11 mouse cellular contexts compared by ENCODE assay signal in genomic region chr3:131812968-131813367, GRCm38 (mm10).
DNase-seq lines count a peak whose midpoint lies in the region; ATAC-seq and TF ChIP-seq lines count a peak whose summit lies in the region.
"Had no signal": no experiment of that assay in that cellular context is flagged by ENCODE, and none has a peak within 500 bp of the region (broad histone marks: within the 10 kb centered on the region; RNA-seq: fewer than 3 reads in every experiment).

No protein-coding gene starts in this region.

- no peaks in the 10 kb centered on the region for H3K4me1 ChIP-seq in embryonic facial prominence, embryonic 11.5 days (ENCODE audit: control insufficient read depth, insufficient read depth, low read length)
- no peaks in the 10 kb centered on the region for H3K4me1 ChIP-seq in embryonic facial prominence, embryonic 10.5 days
- H3K4me1 ChIP-seq in ES-E14 (ENCODE audit: control insufficient read depth in 2 of 2, insufficient read depth in 2 of 2, low read length in 2 of 2, poor library complexity in 1 of 2) = no peaks in the 10 kb centered on the region
- H3K4me1 ChIP-seq in limb, embryonic 10.5 days = peaks cover 3% of the 10 kb centered on the region
- H3K4me1 ChIP-seq: embryonic facial prominence, embryonic 15.5 days; stomach, embryonic 15.5 days had no signal

- no peak overlapping the region for H3K27ac ChIP-seq in embryonic facial prominence, embryonic 11.5 days (replicated peaks; ENCODE audit: low read depth, low read length)
- H3K27ac ChIP-seq in embryonic facial prominence, embryonic 10.5 days (replicated peaks) = no peak overlapping the region
- H3K27ac ChIP-seq in ES-E14 (ENCODE audit: insufficient read depth, low read depth, low read length, poor library complexity, severe bottlenecking) = no peak overlapping the region
- H3K27ac ChIP-seq in limb, embryonic 10.5 days = no peak overlapping the region
- H3K27ac ChIP-seq: embryonic facial prominence, embryonic 15.5 days; macrophage; stomach, embryonic 15.5 days had no signal

- no peak overlapping the region for H3K4me2 ChIP-seq in embryonic facial prominence, embryonic 11.5 days (ENCODE audit: low read depth, low read length)
- H3K4me2 ChIP-seq: embryonic facial prominence, embryonic 15.5 days; stomach, embryonic 15.5 days had no signal

- H3K36me3 ChIP-seq in embryonic facial prominence, embryonic 11.5 days (replicated peaks; ENCODE audit: control insufficient read depth, insufficient read depth, low read depth, low read length) = no peaks in the 10 kb centered on the region
- no peaks in the 10 kb centered on the region for H3K36me3 ChIP-seq in embryonic facial prominence, embryonic 10.5 days (replicated peaks)
- no peaks in the 10 kb centered on the region for H3K36me3 ChIP-seq in ES-E14 (ENCODE audit: control insufficient read depth, insufficient read depth, low read length, poor library complexity, severe bottlenecking)
- H3K36me3 ChIP-seq in limb, embryonic 10.5 days = no peaks in the 10 kb centered on the region
- H3K36me3 ChIP-seq: embryonic facial prominence, embryonic 15.5 days; stomach, embryonic 15.5 days had no signal

- H3K9me3 ChIP-seq in embryonic facial prominence, embryonic 11.5 days (replicated peaks; ENCODE audit: control insufficient read depth, low read length) = no peaks in the 10 kb centered on the region
- no peaks in the 10 kb centered on the region for H3K9me3 ChIP-seq in embryonic facial prominence, embryonic 10.5 days
- H3K9me3 ChIP-seq in ES-E14 (ENCODE audit: control insufficient read depth, insufficient read depth, low read depth, low read length) = no peaks in the 10 kb centered on the region
- no peaks in the 10 kb centered on the region for H3K9me3 ChIP-seq in limb, embryonic 10.5 days (replicated peaks)
- H3K9me3 ChIP-seq: embryonic facial prominence, embryonic 15.5 days; stomach, embryonic 15.5 days had no signal

- no peak overlapping the region for H3K9ac ChIP-seq in embryonic facial prominence, embryonic 11.5 days (replicated peaks; ENCODE audit: low read length)
- H3K9ac ChIP-seq in ES-E14 (ENCODE audit: insufficient read depth, low read depth, low read length, poor library complexity, severe bottlenecking) = no peak overlapping the region
- H3K9ac ChIP-seq: embryonic facial prominence, embryonic 15.5 days; stomach, embryonic 15.5 days had no signal

- no peaks in the 10 kb centered on the region for H3K27me3 ChIP-seq in embryonic facial prominence, embryonic 11.5 days (ENCODE audit: control insufficient read depth, insufficient read depth, low read length)
- H3K27me3 ChIP-seq in embryonic facial prominence, embryonic 10.5 days (replicated peaks; ENCODE audit: low read depth, poor library complexity, severe bottlenecking) = no peaks in the 10 kb centered on the region
- H3K27me3 ChIP-seq in limb, embryonic 10.5 days (ENCODE audit: low read depth, poor library complexity, severe bottlenecking) = no peaks in the 10 kb centered on the region
- H3K27me3 ChIP-seq: embryonic facial prominence, embryonic 15.5 days; stomach, embryonic 15.5 days had no signal

- WGBS in embryonic facial prominence, embryonic 11.5 days = 49% methylated on average over 6 of the region's 6 CpGs
- WGBS in embryonic facial prominence, embryonic 10.5 days = 59% methylated on average over 6 of the region's 6 CpGs
- 56% methylated on average over 6 of the region's 6 CpGs for WGBS in limb, embryonic 10.5 days

- no peak overlapping the region for H3K4me3 ChIP-seq in embryonic facial prominence, embryonic 11.5 days (ENCODE audit: low read depth, low read length)
- no peak overlapping the region for H3K4me3 ChIP-seq in embryonic facial prominence, embryonic 10.5 days
- no peak overlapping the region for H3K4me3 ChIP-seq in ES-E14 (ENCODE audit: insufficient read depth in 1 of 2, low read depth in 1 of 2, low read length in 2 of 2, poor library complexity in 1 of 2, severe bottlenecking in 1 of 2)
- H3K4me3 ChIP-seq in limb, embryonic 10.5 days = no peak overlapping the region
- H3K4me3 ChIP-seq: embryonic facial prominence, embryonic 15.5 days; stomach, embryonic 15.5 days had no signal

- ATAC-seq in embryonic facial prominence, embryonic 11.5 days (replicated peaks; ENCODE audit: insufficient number of reproducible peaks, low FRiP score, low TSS enrichment, low read depth) = no peak
- no peak for ATAC-seq in activated CD4-positive, CD25-positive, alpha-beta regulatory T cell, adult 4 months

- in situ Hi-C loops in ES-E14 (cut with MboI; ENCODE audit: low sequenced_read_pairs in 2 of 2, unreplicated experiment in 2 of 2) = no loop called here

- peak; percentile 63 for DNase-seq in embryonic facial prominence, embryonic 11.5 days (ENCODE audit: low spot score)
- DNase-seq in embryonic facial prominence, embryonic 10.5 days (ENCODE audit: low spot score) = no peak
- peak; percentile 1 to 13 for DNase-seq in layer of hippocampus, adult 18-20 months (ENCODE audit: low spot score in 2 of 2)
- DNase-seq in layer of hippocampus, postnatal 25 days (ENCODE audit: extremely low spot score in 1 of 2, low spot score in 1 of 2) = no peak
- no peak for DNase-seq in ES-E14 (ENCODE audit: low read depth, low spot score)
- peak; percentile 35 for DNase-seq in limb, embryonic 10.5 days (ENCODE audit: low spot score)
- DNase-seq in T-cell, adult 2 months (ENCODE audit: low spot score) = no peak

TF ChIP-seq in ES-E14, 5 proteins besides CTCF, POLR2A, EP300 and RAD21:
- TF ChIP-seq MAFK (IDR thresholded peaks at IDR 0.05; ENCODE audit: insufficient read depth, low read depth, low read length) (peak; percentile 21; the same call in 1 of the 2 replicates), ZNF384 (IDR thresholded peaks at IDR 0.05; ENCODE audit: low read depth, low read length) (no peak)

Comparison
In these comparisons a context has a peak if more than half of its experiments do, and no peak if none do; other contexts are left out.
1. DNase-seq: peak in embryonic facial prominence, embryonic 11.5 days (single experiment), layer of hippocampus, adult 18-20 months (2 of 2) and limb, embryonic 10.5 days (single experiment); none in embryonic facial prominence, embryonic 10.5 days (single experiment), layer of hippocampus, postnatal 25 days (0 of 2), ES-E14 (single experiment) and T-cell, adult 2 months (single experiment).